Mouse (Mus musculus) heart, embryonic 14.5 days (tissue): ENCODE data around the gene Obp2b. TPM values are rescaled to one million over a fixed set of nuclear protein-coding genes. Genes with fewer than 3 reads are reported as not detected.

Experiments
- ATAC-seq: fragments of 200-750 bp; cut with Nextera tagmentation; 2 replicates; pipeline ENCODE4 v1.8.0; 2017; ENCODE audit warnings: low read depth, moderate TSS enrichment; ENCODE audit not compliant: insufficient number of reproducible peaks, insufficient read depth, low FRiP score
- H3K27ac ChIP-seq, 2 experiments: fragments of 200-500 bp in 1 of 2; fragments of 300-500 bp in 1 of 2; sonication (generic) in 1 of 2; replicated peaks in 1 of 2; 2 replicates each; pipeline ENCODE4 v1.5.1; 2012 to 2014; ENCODE audit warnings: low read depth in 2 of 2, low read length in 2 of 2, control low read depth in 1 of 2, mild to moderate bottlenecking in 1 of 2, mixed read lengths in 1 of 2; ENCODE audit not compliant: control insufficient read depth in 1 of 2, insufficient read depth in 1 of 2
- H3K27me3 ChIP-seq: fragments of 300-500 bp; sonication (generic); 2 replicates; pipeline ENCODE4 v1.6.1; 2014; ENCODE audit warnings: mild to moderate bottlenecking, low read length, control low read depth; ENCODE audit not compliant: control insufficient read depth, insufficient read depth
- H3K36me3 ChIP-seq: fragments of 300-500 bp; sonication (generic); 2 replicates; pipeline ENCODE4 v1.6.1; 2014; ENCODE audit warnings: mild to moderate bottlenecking, control low read depth, low read length, mixed read lengths; ENCODE audit not compliant: control insufficient read depth, insufficient read depth
- H3K4me1 ChIP-seq, 2 experiments: fragments of 200-500 bp in 1 of 2; fragments of 300-500 bp in 1 of 2; sonication (generic) in 1 of 2; 2 replicates each; pipeline ENCODE4 v1.6.1; 2012 to 2014; ENCODE audit warnings: low read length in 2 of 2, control low read depth in 1 of 2, mixed read lengths in 1 of 2; ENCODE audit not compliant: control insufficient read depth in 2 of 2, insufficient read depth in 2 of 2
- H3K4me2 ChIP-seq: fragments of 300-500 bp; sonication (generic); 2 replicates; pipeline ENCODE4 v1.6.1; 2014; ENCODE audit warnings: mild to moderate bottlenecking, low read length
- H3K4me3 ChIP-seq, 2 experiments: fragments of 200-500 bp in 1 of 2; fragments of 300-500 bp in 1 of 2; sonication (generic) in 1 of 2; 2 replicates each; pipeline ENCODE4 v1.5.1; 2012 to 2014; ENCODE audit warnings: low read length in 2 of 2, mild to moderate bottlenecking in 2 of 2, control low read depth in 1 of 2, low read depth in 1 of 2, moderate library complexity in 1 of 2; ENCODE audit not compliant: control insufficient read depth in 1 of 2, insufficient read depth in 1 of 2
- H3K9ac ChIP-seq: fragments of 300-500 bp; sonication (generic); 2 replicates; pipeline ENCODE4 v1.6.1; 2014; ENCODE audit warnings: mild to moderate bottlenecking, low read length
- H3K9me3 ChIP-seq: fragments of 300-500 bp; sonication (generic); 2 replicates; pipeline ENCODE4 v1.6.1; 2016; ENCODE audit warnings: low read length, control low read depth; ENCODE audit not compliant: control insufficient read depth
- WGBS: fragments of 180-500 bp; shearing (Covaris S2); extraction: QIAGEN DNeasy Blood & Tissue Kit; methylation state at CpG from one replicate; pipeline ENCODE4 v1.1.7; 2014; 5-methylcytosine and 5-hydroxymethylcytosine counted together
- polyA plus RNA-seq: library from polyadenylated mRNA; unstranded; fragments of >200 nt; fragmentation: Nextera tagmentation; extraction: Ambion mirVana; gene quantifications from 2 replicates; pipeline ENCODE4 v1.2.1, GENCODE M21; 2014

Gene Obp2b
- polyA plus RNA-seq, 1 experiment from 2014 or later, result not detected

- 0 out of 2 replicates have a peak, but pooled peaks cover 3% of the 10 kb centered on the region for H3K9me3 ChIP-seq
- H3K4me1 ChIP-seq, result no peaks in the 10 kb centered on the region
- no peaks in the 10 kb centered on the region for H3K36me3 ChIP-seq
- no peak overlapping the region for H3K27ac ChIP-seq
- no peak overlapping the region for H3K9ac ChIP-seq
- no peak overlapping the region for H3K4me2 ChIP-seq
- no peaks in the 10 kb centered on the region for H3K27me3 ChIP-seq
- no peak for ATAC-seq
- H3K4me3 ChIP-seq, result no peak overlapping the region
- WGBS, result 71% methylated on average over 1 of the region's 1 CpGs
Measured at GRCm38 (mm10) chr2:25741671-25742070, 4.9 kb downstream of the Obp2b start.

GRCm38 (mm10) chr2:25754201-25754600 is 17.4 kb downstream of the Obp2b start:
- WGBS, result 89% methylated on average over 1 of the region's 1 CpGs
- no peaks in the 10 kb centered on the region for H3K36me3 ChIP-seq
- H3K9me3 ChIP-seq, result 0 out of 2 replicates have a peak, but pooled peaks cover 2% of the 10 kb centered on the region
- ATAC-seq, result no peak
- H3K27me3 ChIP-seq, result no peaks in the 10 kb centered on the region
- no peaks in the 10 kb centered on the region for H3K4me1 ChIP-seq
- no peak overlapping the region for H3K4me3 ChIP-seq
- H3K4me2 ChIP-seq, result no peak overlapping the region
- no peak overlapping the region for H3K27ac ChIP-seq
- no peak overlapping the region for H3K9ac ChIP-seq

DNA sequence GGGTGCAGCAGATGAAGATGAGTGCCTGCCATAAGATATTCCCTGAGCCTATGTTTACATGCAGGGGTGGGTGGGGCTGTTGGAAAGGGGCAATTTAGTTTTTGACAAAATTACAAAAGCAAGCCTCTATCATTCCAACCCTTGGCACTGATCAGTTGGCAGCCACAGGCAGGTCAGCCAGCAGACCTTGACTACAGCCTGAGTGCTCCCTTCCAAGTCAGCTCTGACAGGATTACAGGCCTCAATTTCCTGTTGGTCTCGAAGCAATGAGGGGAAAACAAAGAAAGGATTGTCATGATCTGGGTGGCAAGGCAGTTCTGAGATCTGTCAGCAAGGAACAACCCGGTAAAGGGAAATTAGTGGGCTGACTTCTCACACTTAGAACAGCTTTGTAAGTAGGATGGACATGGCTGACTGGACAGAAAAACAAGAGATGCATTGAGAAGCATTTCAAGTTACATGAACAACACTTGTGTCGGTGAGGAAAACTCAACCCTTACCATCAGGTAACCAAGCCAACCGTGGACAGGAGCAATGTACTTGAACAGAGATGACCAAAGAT is 21.3 kb downstream of the Obp2b start:
- no peaks in the 10 kb centered on the region for H3K36me3 ChIP-seq
- no peak overlapping the region for H3K4me2 ChIP-seq
- no peaks in the 10 kb centered on the region for H3K27me3 ChIP-seq
- ATAC-seq, result no peak
- H3K4me1 ChIP-seq, result no peaks in the 10 kb centered on the region
- no peak overlapping the region for H3K9ac ChIP-seq
- H3K4me3 ChIP-seq, result no peak overlapping the region
- H3K27ac ChIP-seq, result no peak overlapping the region
- 0 out of 2 replicates have a peak, but pooled peaks cover 2% of the 10 kb centered on the region for H3K9me3 ChIP-seq
- 50% methylated on average over 4 of the region's 4 CpGs for WGBS

GRCm38 (mm10) chr2:25765269-25765668 is 28.5 kb downstream of the Obp2b start, which contains the start of gene Lcn3:
Gene Lcn3, plus strand, starts transcription at chr2:25765569.
- Histone ChIP-seq H3K4me3 (no peak within 1 kb of the TSS), H3K27me3 (no peaks in the 10 kb centered on the region), H3K9ac (no peak within 1 kb of the TSS), H3K4me1 (no peaks in the 10 kb centered on the region), H3K36me3 (no peaks in the 10 kb centered on the region), H3K4me2 (no peak within 1 kb of the TSS), H3K9me3 (no peaks in the 10 kb centered on the region), H3K27ac (no peak within 1 kb of the TSS)
- WGBS, result 36% methylated on average over 2 of the region's 2 CpGs
- ATAC-seq, result no peak

GRCm38 (mm10) chr2:25767764-25768163 is 31.0 kb downstream of the Obp2b start:
- WGBS, result 67% methylated on average over 4 of the region's 4 CpGs
- H3K9ac ChIP-seq, result no peak overlapping the region
- no peak overlapping the region for H3K4me2 ChIP-seq

DNA sequence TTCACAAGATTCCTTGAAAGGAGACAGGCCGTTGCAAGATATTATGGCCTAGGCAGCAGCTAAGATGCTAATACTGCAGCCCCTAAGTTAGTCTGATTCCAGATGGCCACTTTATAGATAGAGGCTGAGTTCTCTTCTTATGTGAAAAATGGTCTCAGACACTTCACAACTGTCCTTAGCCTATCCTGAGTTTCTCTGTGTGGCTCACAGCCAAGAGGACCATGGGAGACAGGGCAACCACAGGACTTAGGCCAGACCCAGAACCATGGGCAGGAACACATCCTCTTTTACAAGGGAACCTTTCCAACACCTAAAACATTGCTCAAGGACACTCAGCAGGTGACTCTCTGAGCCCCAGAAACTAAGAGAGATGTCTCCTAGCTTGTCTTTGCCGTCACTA is 36.7 kb downstream of the Obp2b start:
- no peaks in the 10 kb centered on the region for H3K4me1 ChIP-seq
- no peak for ATAC-seq
- no peaks in the 10 kb centered on the region for H3K36me3 ChIP-seq
- H3K4me3 ChIP-seq, result no peak overlapping the region
- 68% methylated on average over 2 of the region's 2 CpGs for WGBS
- no peaks in the 10 kb centered on the region for H3K27me3 ChIP-seq
- H3K9me3 ChIP-seq, result no peaks in the 10 kb centered on the region
- no peak overlapping the region for H3K9ac ChIP-seq
- no peak overlapping the region for H3K4me2 ChIP-seq
- no peak overlapping the region for H3K27ac ChIP-seq

More at GRCm38 (mm10) chr2:25767764-25768163, 31.0 kb downstream of the Obp2b start:
- Histone ChIP-seq H3K27me3 (no peaks in the 10 kb centered on the region), H3K36me3 (no peaks in the 10 kb centered on the region), H3K27ac (no peak overlapping the region), H3K4me3 (no peak overlapping the region), H3K9me3 (no peaks in the 10 kb centered on the region), H3K4me1 (no peaks in the 10 kb centered on the region)
- no peak for ATAC-seq

GRCm38 (mm10) chr2:25774640-25775039 is 37.8 kb downstream of the Obp2b start:
- no peaks in the 10 kb centered on the region for H3K27me3 ChIP-seq
- no peak overlapping the region for H3K4me2 ChIP-seq
- no peak for ATAC-seq
- H3K9me3 ChIP-seq, result no peaks in the 10 kb centered on the region
- no peaks in the 10 kb centered on the region for H3K36me3 ChIP-seq
- no peaks in the 10 kb centered on the region for H3K4me1 ChIP-seq
- H3K4me3 ChIP-seq, result no peak overlapping the region
- WGBS, result 73% methylated on average over 2 of the region's 2 CpGs
- H3K9ac ChIP-seq, result no peak overlapping the region
- H3K27ac ChIP-seq, result no peak overlapping the region

- Histone ChIP-seq H3K4me2 (no peak overlapping the region), H3K36me3 (no peaks in the 10 kb centered on the region), H3K4me3 (no peak overlapping the region), H3K27me3 (no peaks in the 10 kb centered on the region), H3K27ac (no peak overlapping the region), H3K4me1 (no peaks in the 10 kb centered on the region), H3K9me3 (no peaks in the 10 kb centered on the region), H3K9ac (no peak overlapping the region)
- 69% methylated on average over 3 of the region's 3 CpGs for WGBS
- no peak for ATAC-seq
Measured at GRCm38 (mm10) chr2:25775991-25776390, 39.2 kb downstream of the Obp2b start.
